Mouse (Mus musculus) heart, adult 11 months (tissue): Measurements from ENCODE around the gene Taf4.

Source experiments
- DNase-seq: peaks from one replicate; pipeline ENCODE4 v3.0.0; 2022

Gene Taf4

GRCm38 (mm10) chr2:179976628-179977343 lies at the start of gene Taf4:
Gene Taf4, minus strand, starts transcription at chr2:179976646.
- DNase-seq, result peak; percentile 99

- DNase-seq, result no peak
These were observed 49.4 kb upstream of the Taf4 start for GRCm38 (mm10) chr2:180025861-180026200.

GRCm38 (mm10) chr2:180025135-180025860 lies 48.9 kb upstream of the Taf4 start:
- DNase-seq, result no peak

- DNase-seq, result peak; percentile 100
These were observed 48.1 kb upstream of the Taf4 start, which contains the start of gene Lsm14b for GRCm38 (mm10) chr2:180024401-180025098. Gene Lsm14b, plus strand, starts transcription at chr2:180024987.

GRCm38 (mm10) chr2:180022751-180023150 lies 46.3 kb upstream of the Taf4 start:
- no peak for DNase-seq

GRCm38 (mm10) chr2:180020919-180021318 lies 44.5 kb upstream of the Taf4 start:
- DNase-seq, result no peak

- DNase-seq, result peak; percentile 88
These were observed 43.7 kb upstream of the Taf4 start for GRCm38 (mm10) chr2:180020091-180020661.

GRCm38 (mm10) chr2:180018573-180018972 lies 42.1 kb upstream of the Taf4 start:
- peak; percentile 81 for DNase-seq

GRCm38 (mm10) chr2:180017632-180018031 lies 41.2 kb upstream of the Taf4 start:
- peak; percentile 91 for DNase-seq

- DNase-seq, result peak; percentile 79
These were observed 37.2 kb upstream of the Taf4 start for GRCm38 (mm10) chr2:180013686-180014085.

- DNase-seq, result peak; percentile 43
These were observed 34.9 kb upstream of the Taf4 start for GRCm38 (mm10) chr2:180011370-180011769.

- DNase-seq, result peak; percentile 76
These were observed 34.2 kb upstream of the Taf4 start for GRCm38 (mm10) chr2:180010686-180011085.

GRCm38 (mm10) chr2:180006352-180007017 lies 30.0 kb upstream of the Taf4 start:
- peak; percentile 53 for DNase-seq

- peak; percentile 73 for DNase-seq
These were observed 29.4 kb upstream of the Taf4 start for GRCm38 (mm10) chr2:180005656-180006351.

- DNase-seq, result peak; percentile 86
These were observed 25.2 kb upstream of the Taf4 start for GRCm38 (mm10) chr2:180001635-180002034.

GRCm38 (mm10) chr2:179998431-179998830 lies 22.0 kb upstream of the Taf4 start:
- no peak for DNase-seq

- DNase-seq, result peak; percentile 75
These were observed 16.6 kb upstream of the Taf4 start for GRCm38 (mm10) chr2:179993071-179993470.

GRCm38 (mm10) chr2:179989098-179989497 lies 12.7 kb upstream of the Taf4 start:
- DNase-seq, result no peak

GRCm38 (mm10) chr2:179986437-179987022 lies 10.1 kb upstream of the Taf4 start:
- DNase-seq, result peak; percentile 63

GRCm38 (mm10) chr2:179985695-179986094 lies 9.2 kb upstream of the Taf4 start:
- DNase-seq, result no peak

GRCm38 (mm10) chr2:179984830-179985229 lies 8.4 kb upstream of the Taf4 start:
- DNase-seq, result peak; percentile 60

- peak; percentile 73 for DNase-seq
These were observed 6.3 kb upstream of the Taf4 start for GRCm38 (mm10) chr2:179982715-179983114.
